Mouse (Mus musculus) hindbrain, embryonic 16.5 days (tissue): ENCODE data around the gene Foxf1. TPM values are rescaled to one million over a fixed set of nuclear protein-coding genes. Genes with fewer than 3 reads are reported as not detected.

Experiments
- ATAC-seq: fragments of 200-750 bp; cut with Nextera tagmentation; 2 replicates; pipeline ENCODE4 v1.8.0; 2017; ENCODE audit warnings: moderate TSS enrichment, moderate library complexity
- H3K27ac ChIP-seq: fragments of 300-500 bp; sonication (generic); 2 replicates; pipeline ENCODE4 v1.5.1; 2014; ENCODE audit warnings: low read depth, mild to moderate bottlenecking, control low read depth, low read length, moderate library complexity
- H3K27me3 ChIP-seq: fragments of 300-500 bp; sonication (generic); replicated peaks from 2 replicates; pipeline ENCODE4 v1.6.1; 2014; ENCODE audit warnings: low read length; ENCODE audit not compliant: control insufficient read depth, insufficient read depth
- H3K36me3 ChIP-seq: fragments of 300-500 bp; sonication (generic); 2 replicates; pipeline ENCODE4 v1.6.1; 2014; ENCODE audit warnings: mild to moderate bottlenecking, low read length, moderate library complexity, mixed read lengths; ENCODE audit not compliant: control insufficient read depth, insufficient read depth
- H3K4me1 ChIP-seq: fragments of 300-500 bp; sonication (generic); 2 replicates; pipeline ENCODE4 v1.6.1; 2014; ENCODE audit warnings: low read depth, low read length; ENCODE audit not compliant: control insufficient read depth, insufficient read depth
- H3K4me2 ChIP-seq: fragments of 300-500 bp; sonication (generic); 2 replicates; pipeline ENCODE4 v1.6.1; 2014; ENCODE audit warnings: mild to moderate bottlenecking, low read length, control low read depth, moderate library complexity
- H3K4me3 ChIP-seq: fragments of 300-500 bp; sonication (generic); 2 replicates; pipeline ENCODE4 v1.5.1; 2014; ENCODE audit warnings: mild to moderate bottlenecking, low read length, control low read depth, moderate library complexity
- H3K9ac ChIP-seq: fragments of 300-500 bp; sonication (generic); 2 replicates; pipeline ENCODE4 v1.6.1; 2014; ENCODE audit warnings: low read depth, mild to moderate bottlenecking, control low read depth, low read length, moderate library complexity
- H3K9me3 ChIP-seq: fragments of 300-500 bp; sonication (generic); 2 replicates; pipeline ENCODE4 v1.6.1; 2014; ENCODE audit warnings: mild to moderate bottlenecking, low read length, moderate library complexity; ENCODE audit not compliant: control insufficient read depth
- WGBS: fragments of 180-500 bp; shearing (Covaris S2); extraction: QIAGEN DNeasy Blood & Tissue Kit; methylation state at CpG from one replicate; pipeline ENCODE4 v1.1.7; 2014; 5-methylcytosine and 5-hydroxymethylcytosine counted together
- polyA plus RNA-seq: library from polyadenylated mRNA; unstranded; fragments of >200 nt; fragmentation: Nextera tagmentation; extraction: Ambion mirVana; gene quantifications from 2 replicates; pipeline ENCODE4 v1.2.1, GENCODE M21; 2015

Gene Foxf1
- polyA plus RNA-seq, 1 experiment from 2014 or later, result 1.3 TPM

- peak; percentile 69; the same call in 1 of the 2 replicates for ATAC-seq
- H3K27ac ChIP-seq, result no peak overlapping the region
- H3K4me3 ChIP-seq, result peak overlapping the region; percentile 24
- H3K27me3 ChIP-seq, result peaks cover 77% of the 10 kb centered on the region
- peaks cover 17% of the 10 kb centered on the region for H3K4me1 ChIP-seq
- no peaks in the 10 kb centered on the region for H3K36me3 ChIP-seq
- H3K4me2 ChIP-seq, result peak overlapping the region; percentile 51
- no peak overlapping the region for H3K9ac ChIP-seq
- no peaks in the 10 kb centered on the region for H3K9me3 ChIP-seq
- WGBS, result under 1% methylated on average over 35 of the region's 36 CpGs
These were observed 41.2 kb downstream of the Foxf1 start for GRCm38 (mm10) chr8:121125311-121125876.

DNA sequence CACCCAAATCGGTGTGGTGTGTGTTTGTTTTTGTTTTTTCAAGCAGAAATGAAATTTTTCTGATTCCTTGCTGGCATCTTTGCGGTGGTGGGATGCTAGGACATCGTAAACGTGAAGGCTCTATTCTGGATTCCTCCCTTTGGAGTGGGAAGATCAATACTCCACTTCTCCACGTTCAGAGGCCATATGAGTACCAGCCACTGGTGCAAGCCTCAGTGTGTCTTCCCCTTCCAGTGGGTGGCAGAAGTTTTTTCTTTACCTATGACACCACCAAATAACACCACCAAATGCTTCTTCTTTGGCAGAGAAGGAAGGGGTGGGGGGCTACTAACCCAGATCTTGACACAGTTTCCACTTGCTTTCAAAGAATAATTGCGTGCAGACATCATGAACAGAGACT is 42.0 kb downstream of the Foxf1 start:
- Histone ChIP-seq H3K4me2 (no peak overlapping the region), H3K9me3 (no peaks in the 10 kb centered on the region), H3K27ac (no peak overlapping the region), H3K27me3 (peaks cover 76% of the 10 kb centered on the region), H3K4me1 (peaks cover 17% of the 10 kb centered on the region), H3K9ac (no peak overlapping the region), H3K36me3 (no peaks in the 10 kb centered on the region), H3K4me3 (no peak overlapping the region)
- 5% methylated on average over 6 of the region's 6 CpGs for WGBS
- ATAC-seq, result no peak

GRCm38 (mm10) chr8:121126694-121127093 is 42.5 kb downstream of the Foxf1 start:
- WGBS, result 7% methylated on average over 6 of the region's 6 CpGs

DNA sequence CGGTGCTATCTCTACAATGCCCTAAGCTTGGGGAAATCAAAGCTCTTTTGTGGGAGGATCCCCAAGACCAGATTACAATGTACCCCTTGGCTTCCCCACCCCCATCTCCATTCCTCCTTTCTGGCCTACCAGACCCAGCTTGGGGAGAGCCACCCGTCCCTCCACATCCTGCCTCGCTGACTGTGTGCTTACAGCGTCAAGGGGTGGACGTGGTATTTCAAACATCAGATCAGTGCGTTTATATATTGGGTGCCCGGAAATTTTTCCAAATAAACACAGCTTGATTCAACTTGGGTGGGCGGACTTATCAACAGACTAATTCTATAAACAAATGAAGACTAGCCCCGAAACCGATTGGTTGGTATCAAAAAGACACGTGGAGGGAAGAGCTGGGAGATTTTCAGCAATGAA is 43.1 kb downstream of the Foxf1 start:
- no peak overlapping the region for H3K4me2 ChIP-seq
- peaks cover 71% of the 10 kb centered on the region for H3K27me3 ChIP-seq
- no peak overlapping the region for H3K4me3 ChIP-seq
- H3K9ac ChIP-seq, result no peak overlapping the region
- H3K27ac ChIP-seq, result no peak overlapping the region
- H3K36me3 ChIP-seq, result no peaks in the 10 kb centered on the region
- ATAC-seq, result no peak
- no peaks in the 10 kb centered on the region for H3K9me3 ChIP-seq
- WGBS, result 4% methylated on average over 10 of the region's 11 CpGs
- peaks cover 17% of the 10 kb centered on the region for H3K4me1 ChIP-seq

More at GRCm38 (mm10) chr8:121126694-121127093, 42.5 kb downstream of the Foxf1 start:
- peaks cover 17% of the 10 kb centered on the region for H3K4me1 ChIP-seq
- no peak overlapping the region for H3K4me2 ChIP-seq
- peaks cover 71% of the 10 kb centered on the region for H3K27me3 ChIP-seq
- no peaks in the 10 kb centered on the region for H3K9me3 ChIP-seq
- no peak overlapping the region for H3K27ac ChIP-seq
- H3K36me3 ChIP-seq, result no peaks in the 10 kb centered on the region
- no peak for ATAC-seq
- H3K9ac ChIP-seq, result no peak overlapping the region
- H3K4me3 ChIP-seq, result no peak overlapping the region

- H3K36me3 ChIP-seq, result no peaks in the 10 kb centered on the region
- peak within 1 kb of the TSS; percentile 7; the same call in 1 of the 2 replicates for H3K4me3 ChIP-seq
- WGBS, result under 1% methylated on average over 43 of the region's 43 CpGs
- H3K9me3 ChIP-seq, result no peaks in the 10 kb centered on the region
- peaks cover 17% of the 10 kb centered on the region for H3K4me1 ChIP-seq
- no peak within 1 kb of the TSS for H3K27ac ChIP-seq
- H3K4me2 ChIP-seq, result peak within 1 kb of the TSS; percentile 35
- 0 out of 2 replicates have a peak within 1 kb of the TSS, but pooled peaks have one; percentile 33 for H3K9ac ChIP-seq
- peaks cover 65% of the 10 kb centered on the region for H3K27me3 ChIP-seq
- no peak for ATAC-seq
These were observed 43.7 kb downstream of the Foxf1 start, which contains the start of gene Foxl1 for GRCm38 (mm10) chr8:121127756-121128375. Gene Foxl1 (plus strand): TSS chr8:121127940.

DNA sequence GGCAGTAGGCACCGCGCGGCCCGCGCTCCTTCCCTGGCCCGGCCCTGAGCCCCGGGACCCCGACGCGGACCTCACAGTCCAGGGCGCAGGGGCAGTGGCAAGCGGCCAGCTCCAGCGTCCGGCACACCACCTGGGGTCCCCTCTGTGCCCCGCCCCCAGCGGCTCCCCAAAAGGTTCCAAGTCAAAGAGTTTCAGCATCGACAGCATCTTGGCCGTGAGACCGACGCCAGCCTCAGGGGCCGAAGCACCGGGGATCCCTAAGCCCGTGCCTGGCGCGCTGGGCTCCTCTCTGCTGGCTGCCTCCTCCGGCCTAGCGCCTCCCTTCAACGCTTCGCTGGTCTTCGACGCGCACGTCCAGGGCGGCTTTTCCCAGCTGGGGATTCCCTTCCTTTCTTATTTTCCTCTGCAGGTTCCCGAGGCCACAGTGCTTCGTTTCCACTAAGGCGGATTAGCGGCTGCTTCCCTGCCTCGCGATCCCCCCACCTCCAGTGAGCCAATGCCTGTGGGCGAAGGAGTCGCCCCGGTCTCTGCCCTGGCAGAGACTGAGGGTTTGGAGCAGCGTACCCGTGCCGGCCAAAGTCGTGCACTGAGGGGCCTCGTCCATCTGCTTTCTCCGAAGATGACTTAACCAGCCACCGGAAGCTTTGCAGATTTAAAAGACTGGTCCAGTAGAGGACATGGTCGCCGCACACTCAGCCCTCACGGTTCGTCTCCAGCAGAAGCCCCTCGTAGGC is 44.5 kb downstream of the Foxf1 start:
- 2% methylated on average over 55 of the region's 55 CpGs for WGBS
- Histone ChIP-seq H3K27me3 (peaks cover 57% of the 10 kb centered on the region), H3K27ac (no peak overlapping the region), H3K36me3 (no peaks in the 10 kb centered on the region), H3K4me3 (peak overlapping the region; percentile 7; the same call in 1 of the 2 replicates), H3K4me2 (peak overlapping the region; percentile 35), H3K9ac (no peak overlapping the region), H3K4me1 (peaks cover 17% of the 10 kb centered on the region), H3K9me3 (no peaks in the 10 kb centered on the region)
- ATAC-seq, result no peak

DNA sequence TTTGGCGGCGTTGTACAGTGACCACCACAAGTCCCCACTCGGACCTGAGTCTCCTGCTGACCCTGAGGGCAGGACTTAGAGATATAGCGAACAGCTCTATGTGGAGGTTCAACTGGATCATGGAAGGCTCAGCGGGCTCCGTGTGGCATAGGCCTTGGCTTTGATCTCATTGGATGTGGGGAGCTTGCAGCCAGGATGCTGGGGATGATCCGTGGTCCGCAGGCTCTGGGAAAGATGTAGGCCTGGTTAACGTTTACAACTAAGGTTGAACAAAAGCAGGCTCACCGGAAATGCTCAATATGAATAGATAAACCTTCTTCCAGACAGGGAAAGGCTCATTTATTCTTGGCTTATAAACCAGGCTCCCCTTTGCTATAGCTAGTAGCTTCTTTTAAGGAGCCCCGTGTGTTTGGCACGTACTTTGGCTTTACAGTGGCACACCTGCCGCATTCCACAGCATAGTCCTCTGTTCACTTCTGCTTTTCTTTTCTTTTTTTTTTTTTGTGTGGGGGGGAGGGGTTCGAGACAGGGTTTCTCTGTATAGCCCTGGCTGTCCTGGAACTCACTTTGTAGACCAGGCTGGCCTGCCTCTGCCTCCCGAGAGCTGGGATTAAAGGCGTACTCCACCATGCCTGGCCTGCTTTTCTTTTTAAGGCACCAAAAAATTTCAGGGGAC is 45.2 kb downstream of the Foxf1 start:
- no peak overlapping the region for H3K4me3 ChIP-seq
- peaks cover 17% of the 10 kb centered on the region for H3K4me1 ChIP-seq
- no peak overlapping the region for H3K9ac ChIP-seq
- no peak for ATAC-seq
- 15% methylated on average over 16 of the region's 16 CpGs for WGBS
- H3K36me3 ChIP-seq, result no peaks in the 10 kb centered on the region
- H3K27ac ChIP-seq, result no peak overlapping the region
- H3K4me2 ChIP-seq, result no peak overlapping the region
- peaks cover 51% of the 10 kb centered on the region for H3K27me3 ChIP-seq
- no peaks in the 10 kb centered on the region for H3K9me3 ChIP-seq

DNA sequence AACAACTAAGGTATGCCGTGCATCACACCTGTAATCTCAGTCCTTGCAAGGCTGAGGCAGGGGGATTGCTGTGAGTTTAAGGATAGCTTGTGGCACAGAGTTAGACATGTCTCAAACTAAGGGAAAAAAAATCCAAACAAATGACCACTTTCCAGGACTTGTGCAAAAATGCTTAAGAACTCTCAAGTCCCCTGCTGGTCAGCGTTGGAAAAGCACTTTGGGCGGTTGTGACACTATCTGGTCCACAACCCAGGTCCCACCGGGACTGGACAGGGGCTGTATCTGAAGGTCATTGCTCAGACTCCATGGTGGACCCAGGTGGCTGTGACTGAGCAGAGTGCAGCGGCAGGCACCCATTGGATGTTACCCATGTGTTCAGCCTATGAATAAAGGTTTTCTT is 46.3 kb downstream of the Foxf1 start:
- WGBS, result 34% methylated on average over 5 of the region's 5 CpGs
- Histone ChIP-seq H3K27me3 (peaks cover 40% of the 10 kb centered on the region), H3K4me1 (peaks cover 14% of the 10 kb centered on the region), H3K4me2 (no peak overlapping the region), H3K9ac (no peak overlapping the region), H3K27ac (no peak overlapping the region), H3K36me3 (no peaks in the 10 kb centered on the region), H3K4me3 (no peak overlapping the region), H3K9me3 (no peaks in the 10 kb centered on the region)
- ATAC-seq, result no peak
